Mouse (Mus musculus) midbrain, postnatal 0 days (tissue): ENCODE results near the gene Wfdc12. TPM values are rescaled to one million over a fixed set of nuclear protein-coding genes. Genes with fewer than 3 reads are reported as not detected.

Experiments
- ATAC-seq: fragments of 200-750 bp; cut with Nextera tagmentation; 2 replicates; pipeline ENCODE4 v1.8.0; 2017; ENCODE audit warnings: moderate number of reproducible peaks, mild to moderate bottlenecking, moderate TSS enrichment, moderate library complexity; ENCODE audit not compliant: low FRiP score
- DNase-seq: peaks from one replicate; pipeline ENCODE4 v3.0.0-alpha.2; 2015; ENCODE audit warnings: low spot score
- H3K27ac ChIP-seq: fragments of 300-500 bp; sonication (generic); 2 replicates; pipeline ENCODE4 v1.5.1; 2014; ENCODE audit warnings: low read depth, mild to moderate bottlenecking, low read length, mixed read lengths
- H3K27me3 ChIP-seq: fragments of 300-500 bp; sonication (generic); 2 replicates; pipeline ENCODE4 v1.6.1; 2014; ENCODE audit warnings: low read length, control low read depth, mixed read lengths; ENCODE audit not compliant: insufficient read depth
- H3K36me3 ChIP-seq: fragments of 300-500 bp; sonication (generic); 2 replicates; pipeline ENCODE4 v1.6.1; 2014; ENCODE audit warnings: low read length, control low read depth, mixed read lengths; ENCODE audit not compliant: insufficient read depth
- H3K4me1 ChIP-seq: fragments of 300-500 bp; sonication (generic); 2 replicates; pipeline ENCODE4 v1.6.1; 2014; ENCODE audit warnings: mild to moderate bottlenecking, control low read depth, antibody characterized with exemption, low read length, mixed read lengths; ENCODE audit not compliant: insufficient read depth
- H3K4me2 ChIP-seq: fragments of 300-500 bp; sonication (generic); 2 replicates; pipeline ENCODE4 v1.6.1; 2014; ENCODE audit warnings: low read depth, mild to moderate bottlenecking, low read length, mixed read lengths; ENCODE audit not compliant: poor library complexity, severe bottlenecking
- H3K4me3 ChIP-seq: fragments of 300-500 bp; sonication (generic); 2 replicates; pipeline ENCODE4 v1.5.1; 2014; ENCODE audit warnings: low read depth, mild to moderate bottlenecking, low read length, moderate library complexity
- H3K9ac ChIP-seq: fragments of 300-500 bp; sonication (generic); replicated peaks from 2 replicates; pipeline ENCODE4 v1.6.1; 2014; ENCODE audit warnings: mild to moderate bottlenecking, low read length, moderate library complexity, mixed read lengths; ENCODE audit not compliant: poor library complexity, severe bottlenecking
- H3K9me3 ChIP-seq: fragments of 300-500 bp; sonication (generic); 2 replicates; pipeline ENCODE4 v1.6.1; 2016; ENCODE audit warnings: low read length, control low read depth
- CTCF ChIP-seq: IDR thresholded peaks from 2 replicates; pipeline ENCODE4 v1.5.1; 2016; ENCODE audit warnings: antibody characterized with exemption, mild to moderate bottlenecking
- WGBS: fragments of 180-500 bp; shearing (Covaris S2); extraction: QIAGEN DNeasy Blood & Tissue Kit; methylation state at CpG from one replicate; pipeline ENCODE4 v1.1.7; 2014; 5-methylcytosine and 5-hydroxymethylcytosine counted together
- polyA plus RNA-seq: library from polyadenylated mRNA; unstranded; fragments of >200 nt; fragmentation: Nextera tagmentation; extraction: Ambion mirVana; gene quantifications from 2 replicates; pipeline ENCODE4 v1.2.1, GENCODE M21; 2015
- total RNA-seq: library from RNA; depleted of rRNA; stranded (reverse); fragments of >200 nt; gene quantifications from 2 replicates; pipeline ENCODE4 v1.2.3, GENCODE M21; 2014

Gene Wfdc12
- total and polyA plus RNA-seq, 2 experiments from 2014 or later, result not detected

DNA sequence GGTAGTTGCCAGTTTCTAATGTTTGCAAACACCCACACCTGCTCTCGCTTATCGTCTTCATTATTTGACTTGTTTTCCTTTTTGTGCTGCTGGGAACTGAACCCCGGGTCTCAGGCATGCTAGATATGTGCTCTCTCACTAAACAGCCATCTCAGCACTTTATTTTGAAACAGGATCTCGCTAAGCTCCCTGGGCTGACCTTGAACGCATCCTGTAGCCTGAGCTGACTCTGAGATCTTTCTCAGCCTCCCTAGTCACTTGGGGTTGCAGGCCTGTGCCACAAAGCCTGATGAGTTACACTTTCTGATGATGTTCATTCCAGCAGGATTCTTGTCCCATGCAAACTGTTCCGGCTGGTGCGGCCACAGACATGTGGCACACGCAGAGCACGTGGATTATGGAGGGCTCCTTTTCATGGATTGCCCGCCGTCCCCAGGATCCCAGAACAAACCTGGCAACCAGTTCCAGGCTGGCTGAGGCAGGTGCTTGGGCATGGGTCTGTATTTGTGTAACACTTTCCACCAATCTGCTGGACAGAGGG lies 28.8 kb downstream of the Wfdc12 start:
- no peak for TF ChIP-seq CTCF
- Histone ChIP-seq H3K9ac (no peak overlapping the region), H3K4me3 (no peak overlapping the region), H3K27me3 (peaks cover 8% of the 10 kb centered on the region), H3K27ac (no peak overlapping the region), H3K4me1 (no peaks in the 10 kb centered on the region), H3K4me2 (no peak overlapping the region), H3K36me3 (no peaks in the 10 kb centered on the region), H3K9me3 (no peaks in the 10 kb centered on the region)
- WGBS, result 85% methylated on average over 11 of the region's 11 CpGs
- ATAC-seq (no peak), DNase-seq (no peak)

DNA sequence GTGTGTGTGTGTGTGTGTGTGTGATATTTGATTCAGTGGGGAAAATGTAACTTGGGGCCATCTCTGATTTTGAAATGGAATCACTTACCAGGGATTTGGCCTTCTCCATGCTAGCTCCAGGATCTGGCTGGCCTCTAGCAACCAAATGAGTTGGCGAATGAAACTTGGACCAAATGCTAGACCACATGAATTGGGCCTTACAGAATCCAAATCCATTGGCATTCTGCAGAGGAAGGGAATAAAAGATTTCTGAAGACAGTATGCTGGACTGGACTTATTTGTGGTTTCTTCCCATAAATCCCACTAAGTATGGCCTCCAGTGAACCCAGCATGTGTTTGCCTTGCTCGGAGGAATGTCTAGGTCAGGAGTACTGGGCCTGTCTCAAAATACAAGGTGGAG lies 31.6 kb downstream of the Wfdc12 start:
- ATAC-seq, result no peak
- H3K27ac ChIP-seq, result no peak overlapping the region
- no peak overlapping the region for H3K9ac ChIP-seq
- no peak for TF ChIP-seq CTCF
- no peak for DNase-seq
- 90% methylated on average over 2 of the region's 2 CpGs for WGBS
- H3K36me3 ChIP-seq, result peaks cover 8% of the 10 kb centered on the region
- no peaks in the 10 kb centered on the region for H3K4me1 ChIP-seq
- H3K9me3 ChIP-seq, result no peaks in the 10 kb centered on the region
- no peaks in the 10 kb centered on the region for H3K27me3 ChIP-seq
- H3K4me2 ChIP-seq, result no peak overlapping the region
- H3K4me3 ChIP-seq, result no peak overlapping the region

DNA sequence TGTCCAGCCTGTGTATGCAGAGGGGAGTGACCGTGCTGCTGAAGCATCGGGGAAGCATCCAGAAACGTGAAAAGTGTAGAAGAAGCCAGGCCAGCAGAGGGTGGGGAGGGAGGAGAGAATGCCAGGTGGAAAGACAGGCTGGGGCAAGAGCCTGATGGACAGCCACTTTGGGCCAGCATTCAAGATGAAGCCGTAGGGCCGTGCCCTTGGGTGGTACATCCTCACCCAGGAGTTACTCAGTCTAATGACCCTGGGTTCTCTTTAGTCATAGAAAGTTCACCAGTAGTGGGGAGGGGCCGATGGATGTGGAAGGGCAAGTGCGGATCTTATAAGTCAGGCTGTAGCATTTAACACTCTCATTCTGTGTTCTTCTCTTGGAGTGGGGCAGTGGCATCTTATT lies 34.2 kb downstream of the Wfdc12 start:
- H3K4me2 ChIP-seq, result no peak overlapping the region
- no peak for DNase-seq
- WGBS, result 89% methylated on average over 7 of the region's 7 CpGs
- H3K4me3 ChIP-seq, result no peak overlapping the region
- no peaks in the 10 kb centered on the region for H3K9me3 ChIP-seq
- TF ChIP-seq CTCF, result no peak
- no peak overlapping the region for H3K9ac ChIP-seq
- H3K27me3 ChIP-seq, result no peaks in the 10 kb centered on the region
- peaks cover 19% of the 10 kb centered on the region for H3K36me3 ChIP-seq
- no peaks in the 10 kb centered on the region for H3K4me1 ChIP-seq
- H3K27ac ChIP-seq, result no peak overlapping the region
- ATAC-seq, result no peak

DNA sequence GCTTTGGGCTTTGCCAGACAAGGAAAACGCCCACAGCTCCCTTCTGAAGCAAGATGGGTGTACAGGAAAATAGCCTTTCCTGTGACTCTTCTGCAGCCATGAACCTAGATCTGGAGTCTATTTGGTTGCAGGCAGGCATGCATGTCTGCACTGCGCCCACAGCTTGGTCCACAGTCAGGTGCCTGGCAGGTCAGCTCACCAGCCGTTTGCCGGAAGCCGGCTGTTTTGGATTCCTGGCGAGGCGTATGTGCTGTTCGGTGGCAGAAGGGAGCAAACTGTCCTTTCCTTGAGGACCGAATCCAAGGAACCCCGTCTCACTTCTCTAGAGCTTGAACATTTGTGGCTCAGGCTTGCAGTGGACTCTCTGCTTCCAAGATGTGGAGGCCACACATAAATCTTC lies 36.4 kb downstream of the Wfdc12 start:
- Histone ChIP-seq H3K9me3 (no peaks in the 10 kb centered on the region), H3K9ac (no peak overlapping the region), H3K4me1 (no peaks in the 10 kb centered on the region), H3K4me2 (no peak overlapping the region), H3K27ac (no peak overlapping the region), H3K4me3 (no peak overlapping the region), H3K27me3 (no peaks in the 10 kb centered on the region), H3K36me3 (peaks cover 19% of the 10 kb centered on the region)
- 96% methylated on average over 10 of the region's 10 CpGs for WGBS
- TF ChIP-seq CTCF, result no peak
- ATAC-seq (no peak), DNase-seq (no peak)

DNA sequence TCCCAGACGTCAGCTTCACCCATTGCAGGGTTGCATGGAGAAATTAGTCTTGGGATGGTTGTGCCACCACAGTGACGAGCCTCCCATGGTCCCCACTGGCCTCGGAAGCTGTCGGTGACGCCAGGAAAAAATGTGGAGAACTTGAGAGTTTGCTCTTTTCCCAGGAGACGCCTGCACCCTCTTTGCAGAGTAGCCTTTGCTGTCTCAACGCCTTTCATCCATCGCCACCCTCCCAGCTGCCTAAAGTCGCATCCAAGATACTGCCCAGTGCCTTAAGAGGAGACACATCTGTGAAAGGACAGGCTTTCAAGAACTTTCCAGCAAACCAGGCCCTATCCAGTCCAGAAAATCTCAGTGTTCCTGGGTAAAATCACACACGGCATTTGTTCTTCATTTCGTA lies 38.1 kb downstream of the Wfdc12 start:
- 99% methylated on average over 11 of the region's 11 CpGs for WGBS
- Histone ChIP-seq H3K4me2 (no peak overlapping the region), H3K4me1 (no peaks in the 10 kb centered on the region), H3K27ac (no peak overlapping the region), H3K9ac (no peak overlapping the region), H3K9me3 (no peaks in the 10 kb centered on the region), H3K4me3 (no peak overlapping the region), H3K36me3 (peaks cover 19% of the 10 kb centered on the region), H3K27me3 (no peaks in the 10 kb centered on the region)
- DNase-seq (no peak), ATAC-seq (no peak)
- TF ChIP-seq CTCF, result no peak

DNA sequence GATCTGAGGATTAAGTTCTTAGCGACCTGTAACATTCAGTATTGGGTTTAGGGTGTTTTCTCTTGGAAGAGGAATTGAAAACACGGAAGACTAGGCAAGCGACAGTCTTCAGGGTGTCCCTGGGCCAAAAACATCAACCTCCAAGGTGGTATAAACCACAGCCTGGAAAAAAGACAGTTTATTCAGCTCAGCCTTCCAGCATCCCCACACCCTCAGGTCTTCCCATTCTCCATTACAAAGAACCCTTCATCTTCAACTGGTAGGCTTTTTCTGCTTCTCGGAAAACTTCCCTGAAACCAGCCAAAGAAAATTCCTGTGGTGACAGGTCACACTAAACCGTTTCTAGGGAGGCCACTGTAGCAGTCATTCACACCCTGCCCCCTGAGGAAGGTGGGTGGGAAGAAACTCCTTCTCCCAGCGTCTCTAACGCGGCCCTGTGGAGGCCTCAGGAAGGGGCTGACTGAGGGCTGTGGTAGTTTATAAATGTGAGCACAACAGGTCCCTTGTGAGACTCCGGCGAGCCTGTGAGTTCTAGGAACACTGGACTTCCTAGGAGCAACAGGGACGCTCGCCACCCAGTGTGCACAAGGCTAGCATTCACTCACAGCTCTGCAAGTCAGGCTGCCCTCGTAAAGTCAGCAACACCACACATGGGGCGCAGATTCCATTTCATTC lies 40.2 kb downstream of the Wfdc12 start:
- Histone ChIP-seq H3K4me3 (no peak overlapping the region), H3K9me3 (no peaks in the 10 kb centered on the region), H3K9ac (no peak overlapping the region), H3K36me3 (peaks cover 19% of the 10 kb centered on the region), H3K27me3 (no peaks in the 10 kb centered on the region), H3K4me2 (no peak overlapping the region), H3K4me1 (no peaks in the 10 kb centered on the region), H3K27ac (no peak overlapping the region)
- TF ChIP-seq CTCF, result no peak
- WGBS, result 43% methylated on average over 14 of the region's 14 CpGs
- no peak for ATAC-seq
- peak; percentile 44 for DNase-seq
